Mouse (Mus musculus) myocyte (in vitro differentiated cells): Measurements from ENCODE around the gene 1700012B07Rik. TPM values are rescaled to one million over a fixed set of nuclear protein-coding genes. Genes with fewer than 3 reads are reported as not detected.

Experiments
- H3K27me3 ChIP-seq: one replicate; pipeline ENCODE4 v1.6.1; 2011; ENCODE audit not compliant: control insufficient read depth, insufficient read depth, insufficient read length
- H3K36me3 ChIP-seq: one replicate; pipeline ENCODE4 v1.6.1; 2011; ENCODE audit not compliant: control insufficient read depth, insufficient read depth
- H3K4me2 ChIP-seq: one replicate; pipeline ENCODE4 v1.6.1; 2011; ENCODE audit warnings: low read depth, control low read depth
- H3K4me3 ChIP-seq: one replicate; pipeline ENCODE4 v1.5.1; 2011; ENCODE audit warnings: mild to moderate bottlenecking, control low read depth, moderate library complexity
- H3K79me2 ChIP-seq: one replicate; pipeline ENCODE4 v1.6.1; 2011; ENCODE audit not compliant: control insufficient read depth, insufficient read depth
- H3ac ChIP-seq: one replicate; pipeline ENCODE4 v1.6.1; 2011; ENCODE audit not compliant: control insufficient read depth, insufficient read length
- E2F4 ChIP-seq: IDR thresholded peaks from one replicate; pipeline ENCODE4 v1.6.1; 2011; ENCODE audit warnings: mild to moderate bottlenecking, control low read depth, moderate library complexity; ENCODE audit not compliant: insufficient read depth
- MYOD1 ChIP-seq, 3 experiments: IDR thresholded peaks; one replicate each; pipeline ENCODE4 v1.6.1; 2011; ENCODE audit warnings: control low read depth in 2 of 3, low read depth in 2 of 3, mild to moderate bottlenecking in 2 of 3, moderate library complexity in 1 of 3; ENCODE audit not compliant: insufficient read length in 2 of 3, control insufficient read depth in 1 of 3
- MYOG ChIP-seq, 3 experiments: IDR thresholded peaks; one replicate each; pipeline ENCODE4 v1.6.1; 2011; ENCODE audit warnings: control low read depth in 2 of 3, low read depth in 2 of 3, mild to moderate bottlenecking in 2 of 3; ENCODE audit not compliant: insufficient read length in 2 of 3, control insufficient read depth in 1 of 3, insufficient read depth in 1 of 3
- REST ChIP-seq: IDR thresholded peaks from one replicate; pipeline ENCODE4 v1.6.1; 2011; ENCODE audit warnings: mild to moderate bottlenecking, control low read depth, moderate library complexity; ENCODE audit not compliant: insufficient read depth, insufficient read length
- TCF12 ChIP-seq: IDR thresholded peaks from one replicate; pipeline ENCODE4 v1.6.1; 2011; ENCODE audit warnings: mild to moderate bottlenecking, control low read depth; ENCODE audit not compliant: poor library complexity, insufficient read depth, severe bottlenecking
- USF1 ChIP-seq: IDR thresholded peaks from one replicate; pipeline ENCODE4 v1.6.1; 2011; ENCODE audit warnings: low read depth, mild to moderate bottlenecking, control low read depth, moderate library complexity
- polyA plus RNA-seq: library from polyadenylated mRNA; unstranded; fragments of >200 nt; fragmentation: generic; extraction: Trizol; gene quantifications from one replicate; pipeline ENCODE4 v1.2.1, GENCODE M21; 2012; ENCODE audit warnings: missing spikeins

1700012B07Rik gene
- polyA plus RNA-seq, 1 experiment: 0.19 TPM

- TF ChIP-seq USF1 (no peak), MYOG (IDR thresholded peaks at IDR 0.05; ENCODE audit: control insufficient read depth in 1 of 3, insufficient read depth in 1 of 3, insufficient read length in 2 of 3, low read depth in 2 of 3) (no peak), REST (no peak)
- Histone ChIP-seq H3K4me2 (no peak overlapping the region), H3K36me3 (no peaks in the 10 kb centered on the region), H3K79me2 (no peaks in the 10 kb centered on the region), H3K4me3 (no peak overlapping the region), H3K27me3 (no peaks in the 10 kb centered on the region), H3ac (no peak overlapping the region)
These were observed 75.9 kb downstream of the 1700012B07Rik start for GRCm38 (mm10) chr11:109751636-109752603.

GRCm38 (mm10) chr11:109745210-109745609, 82.6 kb downstream of the 1700012B07Rik start:
- Histone ChIP-seq H3K4me2 (peak overlapping the region; percentile 65), H3K36me3 (no peaks in the 10 kb centered on the region), H3K27me3 (no peaks in the 10 kb centered on the region), H3ac (no peak overlapping the region), H3K4me3 (no peak overlapping the region), H3K79me2 (no peaks in the 10 kb centered on the region)
- TF ChIP-seq MYOD1 (IDR thresholded peaks at IDR 0.05; ENCODE audit: control insufficient read depth in 1 of 3, insufficient read length in 2 of 3, low read depth in 2 of 3) (peak in 2 of 3 experiments; percentile 73 to 79), E2F4 (no peak)

GRCm38 (mm10) chr11:109737967-109738366, 89.9 kb downstream of the 1700012B07Rik start:
- Histone ChIP-seq H3ac (no peak overlapping the region), H3K4me3 (no peak overlapping the region), H3K27me3 (no peaks in the 10 kb centered on the region), H3K79me2 (no peaks in the 10 kb centered on the region), H3K4me2 (no peak overlapping the region), H3K36me3 (no peaks in the 10 kb centered on the region)
- TF ChIP-seq TCF12 (no peak), E2F4 (no peak)

Other genes with a start within 250 kb of the 1700012B07Rik start
- 71.9 TPM for gene Wipi1, start 216.1 kb downstream of the 1700012B07Rik start, polyA plus RNA-seq
- gene Prkar1a, start 178.6 kb downstream of the 1700012B07Rik start, polyA plus RNA-seq: 406 TPM
- gene Fam20a, start 105.8 kb downstream of the 1700012B07Rik start, polyA plus RNA-seq: 72.4 TPM
- 2.1 TPM for gene Abca8b, start 167.8 kb upstream of the 1700012B07Rik start, polyA plus RNA-seq